Mouse (Mus musculus) adrenal gland, adult 18-20 months (tissue): Measurements from ENCODE around the gene Agmat. TPM values are rescaled to one million over a fixed set of nuclear protein-coding genes. Genes with fewer than 3 reads are reported as not detected.

ENCODE experiments used
- DNase-seq, 2 experiments: peaks; one replicate each; pipeline ENCODE4 v3.0.0; 2021 to 2022; ENCODE audit warnings: low spot score in 2 of 2
- total RNA-seq, 2 experiments: library from RNA; stranded (reverse); gene quantifications; 1 replicate in 1 of 2; 2 replicates in 1 of 2; pipeline ENCODE4 v1.2.3; 2021

Gene Agmat
- total RNA-seq, 2 experiments from 2014 or later, result 10.4 to 42.7 TPM

GRCm38 (mm10) chr4:141805886-141806285 is 59.4 kb downstream of the Agmat start:
- DNase-seq, result no peak

Other genes with a start within 250 kb of the Agmat start
- gene Spen, start 208.1 kb upstream of the Agmat start, total RNA-seq, result 10 to 100 TPM; 49.4 to 53.7 TPM
- 10 to 100 TPM in 1 of 2 experiments, 1 to 10 TPM in 1; 6.8 to 13.0 TPM for gene Fblim1, start 140.6 kb upstream of the Agmat start, total RNA-seq
- gene Tmem82, start 128.0 kb upstream of the Agmat start, total RNA-seq, result 1 to 10 TPM; 1.1 to 2.8 TPM
- 10 to 100 TPM in 1 of 2 experiments, 1 to 10 TPM in 1; 3.5 to 10.3 TPM for gene Slc25a34, start 122.9 kb upstream of the Agmat start, total RNA-seq
- 10 to 100 TPM; 62.9 to 70.8 TPM for gene Plekhm2, start 81.8 kb upstream of the Agmat start, total RNA-seq
- gene Rsc1a1, start 61.1 kb upstream of the Agmat start, total RNA-seq, result not detected
- gene Ddi2, start 23.3 kb upstream of the Agmat start, total RNA-seq, result 10 to 100 TPM; 52.1 to 71.7 TPM
- gene Dnajc16, start 44.3 kb downstream of the Agmat start, total RNA-seq, result 10 to 100 TPM; 18.5 to 25.8 TPM
- gene Casp9, start 46.9 kb downstream of the Agmat start, total RNA-seq, result 10 to 100 TPM; 13.1 to 16.1 TPM
- not detected for gene Cela2a, start 79.5 kb downstream of the Agmat start, total RNA-seq
- not detected for gene Ctrc, start 99.7 kb downstream of the Agmat start, total RNA-seq
- 10 to 100 TPM; 26.3 to 28.4 TPM for gene Efhd2, start 128.2 kb downstream of the Agmat start, total RNA-seq